Mouse (Mus musculus): Measurements from ENCODE around the gene Prl2a1.
"Not testable (repeated sequence)": the region's sequence is repeated elsewhere in the genome, so short reads cannot be mapped to it uniquely, and the experiment has no call there.

Gene Prl2a1

GRCm38 (mm10) chr13:27801354-27801753 is at the start of gene Prl2a1:
TSS of gene Prl2a1 (plus strand) at chr13:27801654.
- DNase-seq: no peak

- DNase-seq: not testable (repeated sequence)
These were observed 20.8 kb upstream of the Prl2a1 start, which contains the start of gene Prl7c1 for GRCm38 (mm10) chr13:27780704-27781103. TSS of gene Prl7c1 (minus strand) at chr13:27780804.

DNA sequence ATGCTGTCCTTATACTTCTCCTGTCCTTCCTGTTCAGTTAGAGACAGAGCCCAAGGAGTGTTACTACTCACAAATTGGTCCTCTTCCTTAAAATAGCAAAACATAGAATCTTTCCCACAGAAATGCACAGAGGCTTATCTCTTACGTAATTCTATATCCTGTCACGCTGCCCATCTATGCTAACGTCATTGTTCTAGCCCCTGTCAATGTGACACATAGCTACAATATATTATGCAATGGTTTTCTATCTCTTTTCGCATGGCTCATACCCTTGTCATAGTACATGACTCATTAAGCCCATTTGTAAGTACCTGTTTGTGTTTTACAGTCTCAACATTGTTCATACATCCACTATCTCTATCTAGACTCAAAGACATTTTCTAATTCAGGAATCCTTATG is 2.2 kb upstream of the Prl2a1 start:
- no peak for DNase-seq

- DNase-seq: no peak
These were observed 1.3 kb downstream of the Prl2a1 start for GRCm38 (mm10) chr13:27802765-27803164.

- DNase-seq: no peak
These were observed 47.6 kb downstream of the Prl2a1 start, which contains the start of gene Prl2c1 for GRCm38 (mm10) chr13:27849042-27849441. TSS of gene Prl2c1 (plus strand) at chr13:27849342.
